16 mouse cellular contexts compared by ENCODE assay signal in the genomic region with DNA sequence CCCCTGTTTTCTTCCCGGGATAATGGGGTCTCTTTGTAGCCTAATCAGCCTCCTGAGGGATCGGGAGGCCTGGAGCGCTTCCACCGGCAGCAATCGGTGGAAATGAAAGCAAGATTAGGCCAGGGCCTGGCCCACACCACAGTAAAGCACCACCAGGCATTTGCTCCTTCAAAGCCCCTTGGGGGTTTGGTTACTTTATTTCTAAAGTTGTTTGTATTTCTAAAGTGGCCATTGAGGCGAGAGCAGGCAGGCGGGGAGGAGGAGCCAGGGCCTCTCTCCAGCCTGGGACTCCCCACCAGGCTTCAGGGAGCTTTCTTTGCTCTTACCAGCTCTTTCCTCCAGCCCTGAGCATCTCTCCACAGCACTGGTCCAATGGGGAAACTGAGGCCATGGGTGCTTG. TPM values are rescaled to one million over a fixed set of nuclear protein-coding genes. Genes with fewer than 3 reads are reported as not detected.
DNase-seq lines count a peak whose midpoint lies in the region; ATAC-seq and TF ChIP-seq lines count a peak whose summit lies in the region.
"Had no signal": no experiment of that assay in that cellular context is flagged by ENCODE, and none has a peak within 500 bp of the region (broad histone marks: within the 10 kb centered on the region; RNA-seq: fewer than 3 reads in every experiment).

No protein-coding gene starts in this region.

- H3K4me1 ChIP-seq in hindbrain, embryonic 12.5 days, result peaks cover 49% of the 10 kb centered on the region
- H3K4me1 ChIP-seq in hindbrain, postnatal 0 days (ENCODE audit: insufficient read depth, low read length), result peaks cover 7% of the 10 kb centered on the region; the same call in 1 of the 2 replicates
- peaks cover 44% of the 10 kb centered on the region for H3K4me1 ChIP-seq in forebrain, embryonic 13.5 days

- H3K4me2 ChIP-seq in hindbrain, embryonic 12.5 days (replicated peaks), result 0 out of 2 replicates have a peak overlapping the region, but pooled peaks have one; percentile 6
- no peak overlapping the region for H3K4me2 ChIP-seq in hindbrain, postnatal 0 days (ENCODE audit: low read depth, low read length)
- no peak overlapping the region; the same call in 1 of the 2 replicates for H3K4me2 ChIP-seq in forebrain, embryonic 13.5 days
- H3K4me2 ChIP-seq: liver, embryonic 11.5 days had no signal

- no peak for TF ChIP-seq CTCF in hindbrain, postnatal 0 days (IDR thresholded peaks at IDR 0.05; ENCODE audit: low read depth)

- no peak overlapping the region for H3K4me3 ChIP-seq in hindbrain, embryonic 12.5 days
- H3K4me3 ChIP-seq in hindbrain, postnatal 0 days (ENCODE audit: low read length), result no peak overlapping the region
- H3K4me3 ChIP-seq in forebrain, embryonic 13.5 days, result no peak overlapping the region
- H3K4me3 ChIP-seq: left cerebral cortex, adult 2 months had no signal

- H3K9ac ChIP-seq in hindbrain, embryonic 12.5 days, result no peak overlapping the region
- H3K9ac ChIP-seq in hindbrain, postnatal 0 days (replicated peaks; ENCODE audit: low read length), result no peak overlapping the region
- H3K9ac ChIP-seq in forebrain, embryonic 13.5 days, result peak overlapping the region; percentile 9; the same call in 1 of the 2 replicates

- no peak for ATAC-seq in hindbrain, embryonic 12.5 days (ENCODE audit: low FRiP score)
- no peak for ATAC-seq in hindbrain, postnatal 0 days
- ATAC-seq in forebrain, embryonic 13.5 days, result no peak; the same call in 1 of the 2 replicates
- no peak for ATAC-seq in activated CD4-positive, CD25-positive, alpha-beta regulatory T cell, adult 4 months
- ATAC-seq: intestine, postnatal 0 days had no signal

- H3K27me3 ChIP-seq in hindbrain, embryonic 12.5 days, result peaks cover 92% of the 10 kb centered on the region
- H3K27me3 ChIP-seq in hindbrain, postnatal 0 days (ENCODE audit: insufficient read depth, low read length), result peaks cover 50% of the 10 kb centered on the region
- H3K27me3 ChIP-seq in forebrain, embryonic 13.5 days, result peaks cover 99% of the 10 kb centered on the region

- WGBS in hindbrain, embryonic 12.5 days, result 1% methylated on average over 6 of the region's 7 CpGs
- 12% methylated on average over 7 of the region's 7 CpGs for WGBS in hindbrain, postnatal 0 days
- 2% methylated on average over 7 of the region's 7 CpGs for WGBS in forebrain, embryonic 13.5 days

- H3K9me3 ChIP-seq in hindbrain, embryonic 12.5 days (replicated peaks), result no peaks in the 10 kb centered on the region
- no peaks in the 10 kb centered on the region for H3K9me3 ChIP-seq in hindbrain, postnatal 0 days (ENCODE audit: low read length)
- no peaks in the 10 kb centered on the region for H3K9me3 ChIP-seq in forebrain, embryonic 13.5 days (replicated peaks)

- H3K36me3 ChIP-seq in hindbrain, embryonic 12.5 days, result no peaks in the 10 kb centered on the region
- H3K36me3 ChIP-seq in hindbrain, postnatal 0 days (ENCODE audit: insufficient read depth, low read length), result no peaks in the 10 kb centered on the region
- H3K36me3 ChIP-seq in forebrain, embryonic 13.5 days (ENCODE audit: poor library complexity, severe bottlenecking), result no peaks in the 10 kb centered on the region

- DNase-seq in hindbrain, postnatal 0 days (ENCODE audit: low spot score), result no peak
- peak; percentile 16 for DNase-seq in ZHBTc4 (ENCODE audit: low read depth, low spot score)
- peak; percentile 25 for DNase-seq in lung, postnatal 10 days
- no peak for DNase-seq in frontal cortex, postnatal 36 days (ENCODE audit: low spot score in 2 of 2)
- no peak for DNase-seq in adrenal gland, postnatal 10 days
- DNase-seq: cerebellum, adult 9-10 months; heart, postnatal 14 days; kidney, postnatal 14 days; right cerebral cortex, postnatal 25 days had no signal

- no peak overlapping the region for H3K27ac ChIP-seq in hindbrain, embryonic 12.5 days
- H3K27ac ChIP-seq in hindbrain, postnatal 0 days, result no peak overlapping the region
- no peak overlapping the region for H3K27ac ChIP-seq in forebrain, embryonic 13.5 days
- H3K27ac ChIP-seq: left cerebral cortex, adult 2 months had no signal

RNA-seq across cellular contexts. Expression of gene Pax7, which starts 15.2 kb away (rescaled TPM):
- polyA plus RNA-seq in hindbrain, embryonic 12.5 days (2016; fragmentation: Nextera tagmentation; extraction: Ambion mirVana), result 1.1 and 1.6 TPM in 2 replicates
- 2.6 and 3.6 TPM in 2 replicates for total RNA-seq in hindbrain, postnatal 0 days (2014; rRNA removed)
- 0.30 and 0.41 TPM in 2 replicates for polyA plus RNA-seq in hindbrain, postnatal 0 days (2015; fragmentation: Nextera tagmentation; extraction: Ambion mirVana)
- polyA plus RNA-seq in forebrain, embryonic 13.5 days (2015; fragmentation: Nextera tagmentation; extraction: Ambion mirVana), result 0.04 and 0.09 TPM in 2 replicates
- not detected for polyA plus RNA-seq in activated CD4-positive, CD25-positive, alpha-beta regulatory T cell, adult 4 months (2017; shearing (Covaris generic))
- under 1 TPM; 0.15 to 0.64 TPM for total RNA-seq in adrenal gland, postnatal 10 days (2021)
- total RNA-seq: heart, adult 8-10 months; heart, postnatal 14 days; left cerebral cortex, adult 2 months had no signal
- polyA plus RNA-seq: intestine, postnatal 0 days had no signal

Comparison
In these comparisons a context has a peak if more than half of its experiments do, and no peak if none do; other contexts are left out.
1. DNase-seq: peak in ZHBTc4 (single experiment) and lung, postnatal 10 days (single experiment); none in hindbrain, postnatal 0 days (single experiment), frontal cortex, postnatal 36 days (0 of 2) and adrenal gland, postnatal 10 days (single experiment).